Mouse (Mus musculus) induced T-regulatory cell, adult 2 months (primary cell): ENCODE measurements at regions not wholly inside any gene's neighbourhood (a gene's known extent, or its start where the extent isn't known, plus 50 kb on each side); places are given as distances from the start of the nearest gene placed in this dataset.
A peak's percentile ranks its signal among the peaks of the same experiment; 100 is the strongest.

ENCODE experiments used
- DNase-seq: peaks from one replicate; pipeline ENCODE4 v3.0.0-alpha.2; 2012; ENCODE audit warnings: low read depth

DNA sequence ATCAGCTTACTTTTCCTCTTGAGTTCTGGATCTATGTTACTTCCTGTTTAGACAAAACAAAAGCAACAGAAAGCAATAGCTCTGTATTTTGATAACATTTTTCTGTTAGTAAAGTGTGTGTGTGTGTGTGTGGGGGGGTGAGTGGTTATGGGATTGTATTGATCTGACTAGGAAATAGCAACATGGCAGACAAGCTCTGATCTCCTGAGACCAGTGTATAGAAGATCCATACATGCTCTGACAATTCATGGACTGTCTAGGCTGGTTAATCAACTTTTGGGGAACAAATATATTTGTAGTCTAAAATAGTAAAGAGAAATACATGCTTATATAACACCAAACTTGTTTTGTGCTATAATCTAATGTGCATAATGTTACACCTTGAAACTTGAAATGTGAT is 124.7 kb upstream of the Defb41 start:
- DNase-seq = no peak

DNA sequence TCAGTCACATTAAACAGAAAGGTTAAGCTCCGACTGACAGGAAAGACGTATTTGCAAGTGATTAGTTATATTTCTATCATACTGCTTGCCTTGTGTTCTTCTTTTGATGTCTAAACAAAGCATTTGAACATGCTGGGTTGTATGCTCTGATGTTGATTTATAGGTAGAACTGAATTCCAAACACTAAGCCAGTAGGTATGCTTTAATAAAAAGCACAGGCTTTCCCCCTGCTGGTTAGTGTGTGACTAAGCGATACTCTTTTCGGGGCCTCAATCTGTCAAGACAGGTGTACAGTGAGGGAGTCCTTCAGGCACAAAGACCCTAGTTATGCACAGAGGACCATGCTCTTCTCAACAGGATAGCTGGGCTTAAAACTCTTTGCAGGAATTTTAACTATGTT is 119.1 kb upstream of the Defb41 start:
- no peak for DNase-seq

- peak; percentile 8 for DNase-seq
Observed at GRCm38 (mm10) chr1:18359951-18360731, 95.2 kb upstream of the Defb41 start.

DNA sequence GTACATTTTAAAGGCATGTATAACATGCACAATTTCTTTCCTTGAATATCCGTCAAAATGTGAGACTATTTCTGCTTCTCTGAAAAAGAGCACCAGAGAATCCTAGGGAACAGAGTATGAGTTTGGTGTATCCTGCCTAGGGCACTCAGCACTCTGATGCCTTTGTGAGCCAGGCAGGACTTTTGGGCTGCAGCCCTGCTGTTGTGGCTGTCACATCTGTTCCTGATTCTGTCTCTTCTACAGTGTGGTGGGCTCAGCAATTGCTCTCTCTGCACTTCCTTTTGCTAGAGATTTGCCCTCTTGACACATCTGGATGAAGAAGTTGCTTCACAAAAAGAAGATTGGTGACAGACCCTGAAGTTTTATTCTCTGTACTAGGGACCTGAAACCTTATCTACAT is 73.9 kb upstream of the Defb41 start:
- no peak for DNase-seq
